Mouse (Mus musculus) erythroblast, embryonic 14.5 days (primary cell): ENCODE results near the gene Zfp346.
"Not testable (repeated sequence)": the region's sequence is repeated elsewhere in the genome, so short reads cannot be mapped to it uniquely, and the experiment has no call there.

ENCODE experiments used
- GATA1 ChIP-seq: IDR thresholded peaks from 2 replicates; pipeline ENCODE4 v1.6.1; 2012; ENCODE audit warnings: low read length, inconsistent platforms, mixed read lengths
- TAL1 ChIP-seq: IDR thresholded peaks from 3 replicates; pipeline ENCODE4 v1.6.1; 2012; ENCODE audit warnings: low read length, inconsistent platforms, mixed read lengths

DNA sequence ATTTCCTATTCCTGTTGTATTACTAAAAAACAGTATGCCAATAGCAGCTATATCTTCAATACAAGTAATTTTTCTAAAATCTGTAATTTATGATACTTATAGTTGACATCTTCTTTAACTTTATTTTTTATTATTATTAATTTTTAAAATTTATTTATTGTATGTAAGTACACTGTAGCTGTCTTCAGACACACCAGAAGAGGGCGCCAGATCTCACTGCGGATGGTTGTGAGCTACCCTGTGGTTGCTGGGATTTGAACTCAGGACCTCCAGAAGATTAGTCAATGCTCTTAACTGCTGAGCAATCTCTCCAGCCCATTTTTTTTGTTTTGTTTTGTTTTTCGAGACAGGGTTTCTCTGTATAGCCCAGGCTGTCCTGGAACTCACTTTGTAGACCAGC lies 7.3 kb upstream of the Zfp346 start:
- not testable (repeated sequence) for TF ChIP-seq GATA1, TAL1
